Mouse (Mus musculus) lung, embryonic 16.5 days (tissue): ENCODE data around the gene Mydgf. TPM values are rescaled to one million over a fixed set of nuclear protein-coding genes. Genes with fewer than 3 reads are reported as not detected.

Experiments used
- ATAC-seq: fragments of 200-750 bp; cut with Nextera tagmentation; 2 replicates; pipeline ENCODE4 v1.8.0; 2017; ENCODE audit warnings: low read depth, mild to moderate bottlenecking, moderate library complexity
- H3K27ac ChIP-seq: fragments of 300-500 bp; sonication (generic); 2 replicates; pipeline ENCODE4 v1.5.1; 2014; ENCODE audit warnings: mild to moderate bottlenecking, control low read depth, low read length
- H3K27me3 ChIP-seq: fragments of 300-500 bp; sonication (generic); 2 replicates; pipeline ENCODE4 v1.6.1; 2014; ENCODE audit warnings: low read depth, low read length, mixed read lengths; ENCODE audit not compliant: control insufficient read depth, insufficient read depth
- H3K36me3 ChIP-seq: fragments of 300-500 bp; sonication (generic); 2 replicates; pipeline ENCODE4 v1.6.1; 2014; ENCODE audit warnings: low read length; ENCODE audit not compliant: control insufficient read depth, insufficient read depth
- H3K4me1 ChIP-seq: fragments of 300-500 bp; sonication (generic); replicated peaks from 2 replicates; pipeline ENCODE4 v1.6.1; 2014; ENCODE audit warnings: low read length, mixed read lengths; ENCODE audit not compliant: control insufficient read depth, insufficient read depth
- H3K4me2 ChIP-seq: fragments of 300-500 bp; sonication (generic); 2 replicates; pipeline ENCODE4 v1.6.1; 2014; ENCODE audit warnings: low read depth, low read length, control low read depth
- H3K4me3 ChIP-seq: fragments of 300-500 bp; sonication (generic); 2 replicates; pipeline ENCODE4 v1.5.1; 2014; ENCODE audit warnings: mild to moderate bottlenecking, low read length, control low read depth
- H3K9ac ChIP-seq: fragments of 300-500 bp; sonication (generic); 2 replicates; pipeline ENCODE4 v1.6.1; 2014; ENCODE audit warnings: low read length, control low read depth
- H3K9me3 ChIP-seq: fragments of 300-500 bp; sonication (generic); 2 replicates; pipeline ENCODE4 v1.6.1; 2016; ENCODE audit warnings: low read length; ENCODE audit not compliant: control insufficient read depth
- whole genome bisulfite sequencing: fragments of 180-500 bp; shearing (Covaris S2); extraction: QIAGEN DNeasy Blood & Tissue Kit; methylation state at CpG from one replicate; pipeline ENCODE4 v1.1.7; 2014; 5-methylcytosine and 5-hydroxymethylcytosine counted together
- polyA plus RNA-seq: library from polyadenylated mRNA; unstranded; fragments of >200 nt; fragmentation: Nextera tagmentation; extraction: Ambion mirVana; gene quantifications from 2 replicates; pipeline ENCODE4 v1.2.1, GENCODE M21; 2015

Gene Mydgf
- 93.0 and 110 TPM in 2 replicates for polyA plus RNA-seq

DNA sequence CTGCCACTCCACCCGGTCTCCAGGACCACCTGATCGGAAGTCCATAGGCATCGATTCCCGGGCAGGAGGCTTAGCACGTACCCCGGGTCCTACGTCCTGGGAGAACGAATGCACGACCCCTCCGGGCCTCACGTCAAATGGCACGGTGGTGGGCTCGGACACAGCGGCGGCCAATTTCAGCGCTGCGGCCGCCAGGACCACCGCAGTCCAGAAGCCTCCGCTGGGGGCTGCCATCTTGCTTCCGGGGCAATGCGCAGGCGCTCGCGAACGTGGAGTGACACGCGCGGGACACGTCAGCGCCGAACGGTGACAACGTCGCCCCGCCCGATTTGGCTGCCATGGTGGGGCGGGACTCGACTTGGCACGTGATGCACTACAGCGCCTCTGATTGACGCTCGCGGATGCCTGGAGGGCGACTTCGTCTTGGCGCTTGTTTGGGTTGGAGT is at the start of gene Mydgf:
Gene Mydgf, minus strand, starts transcription at position 263 of the 446 bp plus-strand sequence.
- H3K27ac ChIP-seq, result peak within 1 kb of the TSS; percentile 65
- H3K4me1 ChIP-seq, result peaks cover 12% of the 10 kb centered on the region
- peak within 1 kb of the TSS; percentile 83 for H3K4me2 ChIP-seq
- H3K9me3 ChIP-seq, result no peaks in the 10 kb centered on the region
- peak; percentile 90 for ATAC-seq
- peak within 1 kb of the TSS; percentile 64 for H3K4me3 ChIP-seq
- H3K9ac ChIP-seq, result peak within 1 kb of the TSS; percentile 74
- WGBS, result under 1% methylated on average over 47 of the region's 47 CpGs
- peaks cover 18% of the 10 kb centered on the region for H3K36me3 ChIP-seq
- no peaks in the 10 kb centered on the region for H3K27me3 ChIP-seq

DNA sequence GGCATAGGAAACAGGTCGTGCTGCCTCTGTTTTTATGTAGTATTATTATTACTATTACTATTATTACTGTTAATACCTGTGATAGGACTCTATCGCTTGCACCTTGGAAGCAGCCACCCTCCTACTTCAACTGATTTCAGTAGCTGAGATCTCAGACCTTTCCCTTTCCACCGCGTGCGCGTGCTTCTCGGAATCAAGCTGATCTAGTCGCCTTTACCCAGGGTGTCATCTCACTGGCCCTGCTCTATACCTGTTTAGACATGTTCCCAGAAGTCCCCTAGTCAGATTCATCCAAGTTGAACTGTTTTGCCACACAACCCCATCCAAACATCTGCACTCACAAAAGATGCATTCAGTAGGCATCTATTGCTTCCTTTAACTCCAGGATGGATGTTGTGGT is 49.7 kb upstream of the Mydgf start:
- H3K4me2 ChIP-seq, result no peak overlapping the region
- no peaks in the 10 kb centered on the region for H3K27me3 ChIP-seq
- H3K4me3 ChIP-seq, result no peak overlapping the region
- H3K9me3 ChIP-seq, result no peaks in the 10 kb centered on the region
- H3K4me1 ChIP-seq, result no peaks in the 10 kb centered on the region
- no peak overlapping the region for H3K27ac ChIP-seq
- no peaks in the 10 kb centered on the region for H3K36me3 ChIP-seq
- 48% methylated on average over 8 of the region's 8 CpGs for WGBS
- no peak for ATAC-seq
- no peak overlapping the region for H3K9ac ChIP-seq

DNA sequence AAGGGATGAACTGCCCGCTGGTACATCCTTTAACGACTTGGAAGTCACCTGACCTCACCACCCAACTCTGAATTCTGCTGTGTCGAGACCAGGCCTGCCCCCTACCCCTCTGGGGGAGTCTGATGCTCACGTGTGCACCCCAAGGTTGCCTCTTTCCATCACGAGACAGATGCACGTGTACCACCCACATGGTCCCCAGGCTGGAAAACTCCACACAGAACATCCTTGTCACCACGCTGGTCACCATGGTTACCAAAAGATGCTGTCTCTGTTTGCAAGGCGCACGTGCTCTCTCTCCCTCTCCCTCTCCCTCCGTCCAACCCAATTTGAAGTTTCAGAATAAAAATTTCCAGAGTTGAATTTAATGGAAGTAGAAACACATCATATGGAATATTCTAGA is 46.2 kb upstream of the Mydgf start:
- Histone ChIP-seq H3K27me3 (no peaks in the 10 kb centered on the region), H3K4me1 (no peaks in the 10 kb centered on the region), H3K4me2 (no peak overlapping the region), H3K36me3 (no peaks in the 10 kb centered on the region), H3K4me3 (no peak overlapping the region), H3K27ac (no peak overlapping the region), H3K9ac (no peak overlapping the region), H3K9me3 (no peaks in the 10 kb centered on the region)
- no peak for ATAC-seq
- 51% methylated on average over 10 of the region's 10 CpGs for WGBS

- Histone ChIP-seq H3K4me1 (no peaks in the 10 kb centered on the region), H3K4me3 (no peak overlapping the region), H3K36me3 (no peaks in the 10 kb centered on the region), H3K27me3 (no peaks in the 10 kb centered on the region), H3K4me2 (no peak overlapping the region), H3K9ac (no peak overlapping the region), H3K9me3 (no peaks in the 10 kb centered on the region), H3K27ac (no peak overlapping the region)
- no peak for ATAC-seq
- 63% methylated on average over 3 of the region's 3 CpGs for WGBS
Measured at GRCm38 (mm10) chr17:56226566-56226965, 42.8 kb upstream of the Mydgf start.

- Histone ChIP-seq H3K4me3 (no peak overlapping the region), H3K4me2 (no peak overlapping the region), H3K27ac (no peak overlapping the region), H3K27me3 (no peaks in the 10 kb centered on the region), H3K36me3 (no peaks in the 10 kb centered on the region), H3K9ac (no peak overlapping the region), H3K9me3 (no peaks in the 10 kb centered on the region), H3K4me1 (no peaks in the 10 kb centered on the region)
- 20% methylated on average over 1 of the region's 1 CpGs for WGBS
- no peak for ATAC-seq
Measured at GRCm38 (mm10) chr17:56224916-56225315, 41.2 kb upstream of the Mydgf start.

GRCm38 (mm10) chr17:56219805-56220204 is 36.1 kb upstream of the Mydgf start:
- WGBS, result 14% methylated on average over 3 of the region's 3 CpGs
- Histone ChIP-seq H3K4me3 (peak overlapping the region; percentile 92; the same call in 1 of the 2 replicates), H3K27me3 (no peaks in the 10 kb centered on the region), H3K4me2 (peak overlapping the region; percentile 68; the same call in 1 of the 2 replicates), H3K27ac (peak overlapping the region; percentile 78), H3K4me1 (peaks cover 25% of the 10 kb centered on the region), H3K9ac (no peak overlapping the region), H3K36me3 (no peaks in the 10 kb centered on the region), H3K9me3 (no peaks in the 10 kb centered on the region)
- no peak for ATAC-seq

- Histone ChIP-seq H3K4me1 (peaks cover 25% of the 10 kb centered on the region), H3K27me3 (no peaks in the 10 kb centered on the region), H3K27ac (peak overlapping the region; percentile 78), H3K9ac (peak overlapping the region; percentile 95), H3K9me3 (no peaks in the 10 kb centered on the region), H3K36me3 (no peaks in the 10 kb centered on the region), H3K4me3 (peak overlapping the region; percentile 92), H3K4me2 (peak overlapping the region; percentile 68)
- no peak; the same call in 1 of the 2 replicates for ATAC-seq
- 38% methylated on average over 12 of the region's 12 CpGs for WGBS
Measured at GRCm38 (mm10) chr17:56219251-56219650, 35.5 kb upstream of the Mydgf start.

DNA sequence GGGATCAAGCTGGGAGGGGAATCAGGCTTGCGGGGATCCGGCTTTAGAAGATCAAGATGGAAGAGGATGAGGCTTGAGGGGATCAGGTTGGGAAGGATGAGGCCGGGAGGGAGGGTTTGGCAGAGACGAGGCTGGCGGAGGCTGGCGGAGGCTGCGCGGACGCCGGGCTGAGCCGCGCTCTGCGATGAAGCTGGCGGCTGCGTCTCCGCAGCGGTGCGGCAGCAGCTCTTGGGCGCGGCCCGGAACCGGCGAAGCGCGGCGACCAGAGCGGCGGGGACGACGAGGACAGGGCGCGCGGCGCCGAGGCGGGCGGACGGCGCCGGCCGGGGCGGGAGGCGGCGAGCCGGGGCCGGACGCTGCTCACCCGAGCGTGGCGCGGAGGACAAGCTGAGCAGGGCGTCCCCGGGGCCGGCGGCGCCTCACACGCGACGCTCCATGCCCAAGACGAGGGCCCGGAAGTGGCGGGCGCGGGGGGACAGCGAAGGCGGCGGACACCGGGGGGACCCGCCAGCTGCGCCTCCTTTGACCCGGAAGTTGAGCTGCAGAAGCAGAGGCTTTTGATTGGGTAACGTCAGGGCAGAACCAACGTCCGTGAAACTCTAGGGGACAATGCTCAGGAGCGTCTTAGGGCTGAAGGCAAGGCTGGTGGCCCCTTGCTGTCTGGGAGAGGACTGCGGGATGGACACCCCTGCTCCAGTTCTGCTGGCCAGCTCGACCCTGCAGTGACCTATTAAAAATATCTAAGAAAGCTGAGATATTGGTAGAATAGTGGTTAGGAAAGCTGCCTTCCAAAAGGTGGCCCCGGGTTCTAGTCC is 34.9 kb upstream of the Mydgf start, which contains the start of gene Dpp9:
Gene Dpp9, minus strand, starts transcription at position 529 of the 815 bp plus-strand sequence.
- Histone ChIP-seq H3K27ac (peak within 1 kb of the TSS; percentile 82), H3K9ac (peak within 1 kb of the TSS; percentile 95), H3K27me3 (no peaks in the 10 kb centered on the region), H3K36me3 (no peaks in the 10 kb centered on the region), H3K4me3 (peak within 1 kb of the TSS; percentile 92), H3K4me2 (peak within 1 kb of the TSS; percentile 68), H3K4me1 (peaks cover 25% of the 10 kb centered on the region), H3K9me3 (no peaks in the 10 kb centered on the region)
- under 1% methylated on average over 64 of the region's 78 CpGs for WGBS
- peak; percentile 99 for ATAC-seq

- H3K9ac ChIP-seq, result peak overlapping the region; percentile 95
- H3K4me2 ChIP-seq, result peak overlapping the region; percentile 64
- 60% methylated on average over 13 of the region's 13 CpGs for WGBS
- peaks cover 30% of the 10 kb centered on the region for H3K4me1 ChIP-seq
- no peaks in the 10 kb centered on the region for H3K9me3 ChIP-seq
- no peaks in the 10 kb centered on the region for H3K36me3 ChIP-seq
- peak overlapping the region; percentile 92 for H3K4me3 ChIP-seq
- ATAC-seq, result no peak
- no peak overlapping the region for H3K27ac ChIP-seq
- no peaks in the 10 kb centered on the region for H3K27me3 ChIP-seq
Measured at GRCm38 (mm10) chr17:56217670-56218069, 34.0 kb upstream of the Mydgf start.
